Mouse (Mus musculus) liver, embryonic 14.5 days (tissue): ENCODE measurements at regions not wholly inside any gene's neighbourhood (a gene's known extent, or its start where the extent isn't known, plus 50 kb on each side); places are given as distances from the start of the nearest gene placed in this dataset.

Experiments
- ATAC-seq: fragments of 200-750 bp; cut with Nextera tagmentation; 2 replicates; pipeline ENCODE4 v1.8.0; 2017; ENCODE audit warnings: moderate number of reproducible peaks, mild to moderate bottlenecking, moderate library complexity; ENCODE audit not compliant: insufficient read depth
- DNase-seq, 3 experiments: peaks; one replicate each; pipeline ENCODE4 v3.0.0-alpha.2; 2012 to 2013; ENCODE audit warnings: low read depth in 3 of 3, low spot score in 3 of 3
- H3K27ac ChIP-seq: fragments of 300-500 bp; sonication (generic); 2 replicates; pipeline ENCODE4 v1.5.1; 2014; ENCODE audit warnings: moderate library complexity, mild to moderate bottlenecking, control low read depth, inconsistent platforms
- H3K27me3 ChIP-seq: fragments of 300-500 bp; sonication (generic); 2 replicates; pipeline ENCODE4 v1.6.1; 2014; ENCODE audit warnings: mild to moderate bottlenecking, low read length, moderate library complexity; ENCODE audit not compliant: control insufficient read depth, insufficient read depth
- H3K36me3 ChIP-seq: fragments of 300-500 bp; sonication (generic); replicated peaks from 2 replicates; pipeline ENCODE4 v1.6.1; 2014; ENCODE audit warnings: low read depth; ENCODE audit not compliant: control insufficient read depth, insufficient read depth
- H3K4me1 ChIP-seq, 2 experiments: fragments of 200-500 bp in 1 of 2; fragments of 300-500 bp in 1 of 2; sonication (generic) in 1 of 2; replicated peaks; 2 replicates each; pipeline ENCODE4 v1.6.1; 2012 to 2014; ENCODE audit warnings: antibody characterized with exemption in 1 of 2, inconsistent platforms in 1 of 2, low read length in 1 of 2; ENCODE audit not compliant: control insufficient read depth in 2 of 2, insufficient read depth in 2 of 2
- H3K4me2 ChIP-seq: fragments of 300-500 bp; sonication (generic); 2 replicates; pipeline ENCODE4 v1.6.1; 2014; ENCODE audit warnings: low read depth, mild to moderate bottlenecking, control low read depth, moderate library complexity
- H3K4me3 ChIP-seq, 2 experiments: fragments of 200-500 bp in 1 of 2; fragments of 300-500 bp in 1 of 2; sonication (generic) in 1 of 2; 2 replicates each; pipeline ENCODE4 v1.5.1; 2012 to 2014; ENCODE audit warnings: low read depth in 2 of 2, low read length in 2 of 2, mild to moderate bottlenecking in 2 of 2, control low read depth in 1 of 2, inconsistent platforms in 1 of 2, moderate library complexity in 1 of 2; ENCODE audit not compliant: insufficient read depth in 1 of 2
- H3K9ac ChIP-seq: fragments of 300-500 bp; sonication (generic); replicated peaks from 2 replicates; pipeline ENCODE4 v1.6.1; 2014; ENCODE audit warnings: mild to moderate bottlenecking, control low read depth, moderate library complexity
- H3K9me3 ChIP-seq: fragments of 300-500 bp; sonication (generic); 2 replicates; pipeline ENCODE4 v1.6.1; 2016; ENCODE audit warnings: low read length, mixed read lengths; ENCODE audit not compliant: control insufficient read depth
- CTCF ChIP-seq: IDR thresholded peaks from 2 replicates; pipeline ENCODE4 v1.5.1; 2016; ENCODE audit warnings: antibody characterized with exemption, low read depth, control low read depth
- EP300 ChIP-seq: IDR thresholded peaks from 2 replicates; pipeline ENCODE4 v1.6.1; 2016; ENCODE audit warnings: antibody characterized with exemption, low read depth
- WGBS: fragments of 180-500 bp; shearing (Covaris S2); extraction: QIAGEN DNeasy Blood & Tissue Kit; methylation state at CpG from one replicate; pipeline ENCODE4 v1.1.7; 2014; ENCODE audit not compliant: insufficient replicate concordance; 5-methylcytosine and 5-hydroxymethylcytosine counted together

DNA sequence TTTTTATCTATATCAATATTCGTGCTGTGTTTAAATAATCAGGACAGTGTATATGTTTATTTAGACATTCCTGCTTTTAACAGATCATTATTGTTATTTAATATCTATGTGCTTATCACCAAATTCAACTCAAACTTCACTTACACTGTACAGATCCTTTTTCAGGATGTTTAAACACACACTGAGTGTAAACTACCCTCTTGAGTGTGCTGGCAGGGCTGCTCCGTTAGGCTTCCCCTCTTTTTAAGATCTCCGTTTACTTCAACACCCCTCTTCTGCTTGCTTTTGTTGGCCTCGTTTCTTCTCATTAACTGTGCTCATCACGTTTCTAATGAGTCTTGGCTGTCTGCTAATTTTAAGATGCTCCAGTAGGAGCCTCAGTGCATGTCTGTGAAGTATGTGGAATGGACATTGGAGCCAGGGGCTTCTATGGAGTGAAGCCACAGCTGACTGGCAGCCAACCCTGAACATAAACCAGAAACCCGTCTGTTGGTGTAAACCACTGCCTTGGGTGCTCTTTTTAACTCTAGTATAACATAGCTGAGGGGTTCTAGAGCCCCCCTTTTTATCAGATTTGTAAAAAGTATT lies 117.1 kb downstream of the Mtx2 start:
- H3K9ac ChIP-seq = no peak overlapping the region
- 55% methylated on average over 6 of the region's 6 CpGs for whole genome bisulfite sequencing
- H3K4me1 ChIP-seq = no peaks in the 10 kb centered on the region
- no peaks in the 10 kb centered on the region for H3K36me3 ChIP-seq
- H3K27me3 ChIP-seq = no peaks in the 10 kb centered on the region
- no peaks in the 10 kb centered on the region for H3K9me3 ChIP-seq
- ATAC-seq = no peak
- H3K4me2 ChIP-seq = no peak overlapping the region
- TF ChIP-seq EP300 (no peak), CTCF (no peak)
- H3K4me3 ChIP-seq = no peak overlapping the region
- no peak for DNase-seq
- H3K27ac ChIP-seq = no peak overlapping the region

DNA sequence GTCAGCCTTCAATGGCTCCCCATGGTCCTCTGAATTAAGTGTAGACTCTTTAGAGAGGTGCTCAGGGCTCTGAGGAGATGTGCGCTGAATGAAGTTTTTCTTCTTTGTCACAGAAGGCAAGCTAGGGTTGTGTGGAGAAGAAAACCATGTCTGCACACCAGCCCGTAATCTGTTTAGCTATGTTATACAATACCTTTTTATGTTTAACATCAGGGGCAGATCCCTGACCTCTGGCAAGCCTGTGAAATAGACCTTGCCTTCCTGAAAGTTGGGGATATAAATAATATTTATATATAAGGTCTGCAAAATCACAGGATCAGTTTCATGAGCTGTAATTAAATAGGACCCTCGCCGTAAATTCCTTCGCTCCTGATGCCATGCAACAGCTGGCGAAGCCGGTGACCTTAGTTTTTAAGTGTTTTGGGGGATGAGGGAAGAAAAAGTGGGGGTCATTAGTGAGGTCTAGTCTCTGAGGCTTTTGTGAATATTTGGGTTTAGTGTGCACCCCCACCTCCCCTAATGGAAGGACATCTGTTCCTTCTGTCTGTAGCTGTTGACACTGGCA lies 119.7 kb downstream of the Mtx2 start:
- DNase-seq (no peak), ATAC-seq (no peak)
- Histone ChIP-seq H3K27ac (no peak overlapping the region), H3K27me3 (no peaks in the 10 kb centered on the region), H3K4me2 (no peak overlapping the region), H3K9ac (no peak overlapping the region), H3K36me3 (no peaks in the 10 kb centered on the region), H3K4me3 (no peak overlapping the region), H3K9me3 (no peaks in the 10 kb centered on the region), H3K4me1 (no peaks in the 10 kb centered on the region)
- TF ChIP-seq CTCF (no peak), EP300 (no peak)
- 82% methylated on average over 7 of the region's 7 CpGs for WGBS

DNA sequence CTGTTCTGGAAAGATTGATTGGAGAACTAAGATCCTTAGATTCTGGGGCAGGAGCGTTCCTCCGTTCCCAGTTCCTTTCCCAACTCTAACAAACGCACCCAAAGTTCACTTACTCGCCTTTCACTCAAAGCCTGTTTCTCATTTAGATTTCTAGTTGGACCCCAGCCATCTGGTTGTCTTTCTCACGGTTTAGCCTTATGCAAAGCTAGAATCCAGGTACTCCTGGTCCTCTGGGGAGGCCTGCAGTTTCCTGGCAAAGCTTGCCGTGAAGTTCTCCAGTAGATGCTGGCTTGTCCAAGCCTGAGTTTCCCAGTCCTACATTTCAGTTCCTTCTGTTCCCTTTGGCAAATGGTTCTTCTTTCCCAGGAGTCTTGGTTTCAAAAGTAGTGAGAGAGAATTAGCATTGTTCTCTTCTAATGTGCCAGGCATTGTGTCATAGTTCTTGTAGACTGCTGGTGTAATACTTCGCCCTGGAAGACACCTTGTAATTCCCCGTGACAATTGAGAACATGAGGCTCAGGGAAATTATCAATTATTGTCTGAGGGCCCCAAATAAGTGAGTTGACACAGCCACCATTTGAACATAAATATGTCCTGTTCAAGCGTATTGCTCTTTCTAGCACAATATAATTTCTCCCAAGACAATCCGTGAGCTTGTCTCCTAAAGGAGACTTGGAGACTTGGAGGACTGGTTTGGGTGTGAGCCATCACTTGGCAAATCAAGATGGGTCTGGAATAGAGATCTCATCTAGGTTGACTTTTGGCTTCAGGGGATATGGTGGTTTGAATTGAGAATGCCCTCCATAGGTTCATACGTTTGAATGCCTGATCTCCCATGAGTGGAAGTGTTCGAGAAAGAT lies 126.0 kb downstream of the Mtx2 start:
- no peak overlapping the region for H3K4me3 ChIP-seq
- DNase-seq (no peak), ATAC-seq (no peak)
- WGBS = 69% methylated on average over 12 of the region's 12 CpGs
- no peak for TF ChIP-seq CTCF
- no peak for TF ChIP-seq EP300
- no peaks in the 10 kb centered on the region for H3K4me1 ChIP-seq
- H3K36me3 ChIP-seq = no peaks in the 10 kb centered on the region
- H3K9ac ChIP-seq = no peak overlapping the region
- no peak overlapping the region for H3K27ac ChIP-seq
- H3K9me3 ChIP-seq = no peaks in the 10 kb centered on the region
- no peak overlapping the region for H3K4me2 ChIP-seq
- H3K27me3 ChIP-seq = no peaks in the 10 kb centered on the region

DNA sequence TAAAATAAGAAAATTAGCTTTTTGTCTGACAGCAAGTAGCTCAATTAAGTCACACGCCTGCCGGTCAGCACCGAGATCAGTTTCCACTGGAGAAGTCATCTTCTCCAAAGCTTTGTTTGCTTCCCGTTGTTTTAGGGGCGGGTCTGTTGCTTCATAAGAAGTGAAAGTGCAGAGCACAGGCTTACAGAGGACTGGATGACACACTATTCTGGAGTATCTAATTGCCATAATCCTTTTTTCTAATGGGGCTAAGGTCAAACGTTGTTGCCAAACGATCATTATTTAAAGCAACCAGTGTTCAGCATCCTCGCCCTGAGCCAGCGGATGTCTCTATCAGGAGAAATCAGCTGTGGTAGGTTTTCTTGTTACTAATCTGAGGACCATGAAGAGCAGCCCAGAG lies 128.5 kb downstream of the Mtx2 start:
- TF ChIP-seq EP300 (no peak), CTCF (no peak)
- no peaks in the 10 kb centered on the region for H3K9me3 ChIP-seq
- no peaks in the 10 kb centered on the region for H3K27me3 ChIP-seq
- DNase-seq = no peak
- no peak overlapping the region for H3K4me3 ChIP-seq
- 65% methylated on average over 9 of the region's 9 CpGs for WGBS
- no peaks in the 10 kb centered on the region for H3K36me3 ChIP-seq
- H3K4me1 ChIP-seq = no peaks in the 10 kb centered on the region
- no peak overlapping the region for H3K9ac ChIP-seq
- no peak overlapping the region for H3K27ac ChIP-seq
- H3K4me2 ChIP-seq = no peak overlapping the region
- no peak for ATAC-seq

DNA sequence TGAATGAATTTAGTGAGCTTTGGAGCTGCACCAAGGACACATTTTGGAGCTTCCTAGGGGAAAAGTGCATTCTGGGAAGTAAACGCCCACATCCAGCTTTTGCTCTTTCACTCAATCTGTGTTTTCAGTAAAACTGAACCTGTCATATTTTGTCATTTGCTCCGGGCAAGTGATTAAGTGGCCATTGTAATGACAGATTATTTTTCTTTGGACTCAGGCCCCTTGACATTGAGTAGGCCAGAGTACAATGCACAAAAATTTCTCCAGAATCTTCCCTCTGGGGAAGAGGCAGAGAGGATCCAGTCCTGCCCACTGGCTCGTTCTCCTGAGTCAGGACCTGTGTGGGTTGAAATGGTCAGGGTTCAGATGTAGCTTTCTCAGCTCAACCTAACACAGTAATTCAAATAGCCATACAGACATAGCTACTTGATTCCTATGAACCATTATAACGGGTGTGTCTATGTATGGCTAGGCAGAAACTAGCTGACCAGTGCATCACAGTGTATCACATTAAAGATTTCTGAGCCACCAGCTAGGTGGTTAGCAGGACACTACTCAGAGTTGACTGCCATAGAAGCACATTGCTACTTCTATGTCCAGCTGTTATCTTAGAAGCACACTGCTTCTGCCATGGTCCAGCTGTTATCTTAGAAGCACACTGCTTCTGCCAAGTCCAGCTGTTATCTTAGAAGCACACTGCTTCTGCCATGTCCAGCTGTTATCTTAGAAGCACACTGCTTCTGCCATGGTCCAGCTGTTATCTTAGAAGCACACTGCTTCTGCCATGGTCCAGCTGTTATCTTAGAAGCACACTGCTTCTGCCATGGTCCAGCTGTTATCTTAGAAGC lies 129.9 kb downstream of the Mtx2 start:
- TF ChIP-seq EP300 = no peak
- no peak for TF ChIP-seq CTCF
- H3K9ac ChIP-seq = no peak overlapping the region
- H3K27ac ChIP-seq = no peak overlapping the region
- DNase-seq (no peak), ATAC-seq (no peak)
- no peak overlapping the region for H3K4me2 ChIP-seq
- no peaks in the 10 kb centered on the region for H3K36me3 ChIP-seq
- 60% methylated on average over 4 of the region's 4 CpGs for WGBS
- no peaks in the 10 kb centered on the region for H3K9me3 ChIP-seq
- no peaks in the 10 kb centered on the region for H3K4me1 ChIP-seq
- no peak overlapping the region for H3K4me3 ChIP-seq
- H3K27me3 ChIP-seq = no peaks in the 10 kb centered on the region
